In the genomic region with DNA sequence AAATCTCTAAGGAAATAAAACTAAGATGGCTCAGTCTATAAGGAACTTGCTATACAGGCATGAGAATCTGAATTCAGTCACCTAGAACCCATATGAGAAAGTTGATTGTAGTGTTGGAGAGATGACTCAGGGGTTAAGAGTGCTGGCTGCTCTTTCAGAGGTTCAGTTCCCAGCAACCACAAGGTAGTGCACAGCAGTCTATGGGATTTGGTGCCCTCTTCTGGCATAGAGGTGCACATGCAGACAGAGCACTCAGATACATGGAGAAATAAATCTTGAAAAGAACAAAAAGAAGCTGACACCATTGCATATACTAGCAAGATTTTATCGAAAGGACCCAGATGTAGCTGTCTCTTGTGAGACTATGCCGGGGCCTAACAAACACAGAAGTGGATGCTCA, we compare ENCODE assay signal across 11 mouse cellular contexts. TPM values are rescaled to one million over a fixed set of nuclear protein-coding genes. Genes with fewer than 3 reads are reported as not detected.
DNase-seq lines count a peak whose midpoint lies in the region; ATAC-seq and TF ChIP-seq lines count a peak whose summit lies in the region.
"Had no signal": no experiment of that assay in that cellular context is flagged by ENCODE, and none has a peak within 500 bp of the region (broad histone marks: within the 10 kb centered on the region; RNA-seq: fewer than 3 reads in every experiment).

No protein-coding gene starts in this region.

- H3K36me3 ChIP-seq in intestine, postnatal 0 days (ENCODE audit: control insufficient read depth, insufficient read depth), result peaks cover 20% of the 10 kb centered on the region; the same call in 1 of the 2 replicates
- peaks cover 22% of the 10 kb centered on the region for H3K36me3 ChIP-seq in intestine, embryonic 15.5 days
- no peaks in the 10 kb centered on the region; a peak in 1 of 4 replicates for H3K36me3 ChIP-seq in MEL (ENCODE audit: control insufficient read depth in 1 of 2, insufficient read depth in 2 of 2, low read length in 2 of 2)

- H3K9me3 ChIP-seq in intestine, postnatal 0 days (ENCODE audit: control insufficient read depth), result no peaks in the 10 kb centered on the region
- no peaks in the 10 kb centered on the region for H3K9me3 ChIP-seq in intestine, embryonic 15.5 days
- no peaks in the 10 kb centered on the region for H3K9me3 ChIP-seq in MEL (replicated peaks; ENCODE audit: insufficient read depth, low read length)
- H3K9me3 ChIP-seq: embryonic facial prominence, embryonic 15.5 days had no signal

- no peak for TF ChIP-seq EP300 in MEL (IDR thresholded peaks at IDR 0.05; ENCODE audit: low read depth in 1 of 2, low read length in 2 of 2)

- no peak overlapping the region for H3K9ac ChIP-seq in intestine, postnatal 0 days (ENCODE audit: low read depth, low read length)
- no peak overlapping the region for H3K9ac ChIP-seq in intestine, embryonic 15.5 days
- H3K9ac ChIP-seq in MEL (ENCODE audit: control insufficient read depth, low read depth, low read length, poor library complexity, severe bottlenecking), result no peak overlapping the region
- H3K9ac ChIP-seq: embryonic facial prominence, embryonic 15.5 days had no signal

- no peaks in the 10 kb centered on the region for H3K4me1 ChIP-seq in intestine, postnatal 0 days (replicated peaks; ENCODE audit: control insufficient read depth, insufficient read depth, low read length)
- H3K4me1 ChIP-seq in intestine, embryonic 15.5 days (replicated peaks), result no peaks in the 10 kb centered on the region
- H3K4me1 ChIP-seq in MEL (ENCODE audit: control insufficient read depth in 1 of 2, insufficient read depth in 2 of 2, low read length in 2 of 2), result no peaks in the 10 kb centered on the region; a peak in 1 of 4 replicates
- H3K4me1 ChIP-seq: embryonic facial prominence, embryonic 15.5 days had no signal

- no peaks in the 10 kb centered on the region for H3K27me3 ChIP-seq in intestine, postnatal 0 days (replicated peaks; ENCODE audit: control insufficient read depth, insufficient read depth, low read length)
- no peaks in the 10 kb centered on the region for H3K27me3 ChIP-seq in intestine, embryonic 15.5 days (replicated peaks)
- no peaks in the 10 kb centered on the region; a peak in 1 of 4 replicates for H3K27me3 ChIP-seq in MEL (ENCODE audit: control insufficient read depth in 1 of 2, insufficient read depth in 2 of 2, low read length in 2 of 2)
- H3K27me3 ChIP-seq: embryonic facial prominence, embryonic 15.5 days had no signal

- no peak overlapping the region for H3K4me2 ChIP-seq in intestine, postnatal 0 days (replicated peaks; ENCODE audit: low read depth)
- no peak overlapping the region for H3K4me2 ChIP-seq in intestine, embryonic 15.5 days (replicated peaks)
- H3K4me2 ChIP-seq: embryonic facial prominence, embryonic 15.5 days had no signal

- TF ChIP-seq POLR2A in MEL (IDR thresholded peaks at IDR 0.05; ENCODE audit: control insufficient read depth in 1 of 2, insufficient read depth in 1 of 2, low read depth in 1 of 2, low read length in 2 of 2, poor library complexity in 1 of 2), result no peak

- no peaks in the 10 kb centered on the region for H3K79me2 ChIP-seq in MEL (ENCODE audit: control insufficient read depth, insufficient read depth, low read length, poor library complexity)

- WGBS in intestine, postnatal 0 days, result 80% methylated on average over 2 of the region's 2 CpGs
- 74% methylated on average over 2 of the region's 2 CpGs for WGBS in intestine, embryonic 15.5 days

- TF ChIP-seq CTCF in intestine, postnatal 0 days (IDR thresholded peaks at IDR 0.05; ENCODE audit: low read depth), result peak; percentile 66
- peak; percentile 64 to 73 (median 70) for TF ChIP-seq CTCF in MEL (IDR thresholded peaks at IDR 0.05 in 2 of 3, conservative IDR thresholded peaks at IDR 0.05 in 1 of 3; ENCODE audit: control insufficient read depth in 1 of 3, insufficient read depth in 1 of 3, low read depth in 2 of 3, low read length in 3 of 3, poor library complexity in 1 of 3, severe bottlenecking in 1 of 3)

- no peak overlapping the region for H3K27ac ChIP-seq in intestine, postnatal 0 days (ENCODE audit: low read depth, low read length)
- H3K27ac ChIP-seq in intestine, embryonic 15.5 days, result no peak overlapping the region
- no peak overlapping the region for H3K27ac ChIP-seq in MEL (ENCODE audit: control insufficient read depth, low read depth, low read length)
- H3K27ac ChIP-seq: embryonic facial prominence, embryonic 15.5 days had no signal

- DNase-seq in 416B (ENCODE audit: low read depth) (peak; percentile 73), MEL (ENCODE audit: low read depth, low spot score) (peak; percentile 74)
- peak; percentile 66 for DNase-seq in induced T-regulatory cell, adult 2 months (ENCODE audit: low read depth)
- DNase-seq in urinary bladder, adult 2 months (ENCODE audit: low spot score), result no peak
- DNase-seq in layer of hippocampus, adult 11-12 months (ENCODE audit: low spot score), result no peak
- no peak for DNase-seq in adrenal gland, adult 2 months
- DNase-seq: right cerebral cortex, postnatal 25 days had no signal

- no peak for ATAC-seq in intestine, postnatal 0 days
- no peak for ATAC-seq in intestine, embryonic 15.5 days
- ATAC-seq: midbrain, embryonic 16.5 days had no signal

- TF ChIP-seq RAD21 in MEL (IDR thresholded peaks at IDR 0.05; ENCODE audit: low read depth, low read length), result peak; percentile 59

- no peak overlapping the region for H3K4me3 ChIP-seq in intestine, postnatal 0 days (ENCODE audit: low read depth, low read length)
- H3K4me3 ChIP-seq in intestine, embryonic 15.5 days (replicated peaks), result no peak overlapping the region
- H3K4me3 ChIP-seq in MEL (ENCODE audit: control insufficient read depth in 1 of 2, insufficient read depth in 1 of 2, low read depth in 2 of 2, low read length in 2 of 2), result no peak overlapping the region
- H3K4me3 ChIP-seq: embryonic facial prominence, embryonic 15.5 days had no signal

TF ChIP-seq in MEL, 35 proteins besides CTCF, POLR2A, EP300 and RAD21:
- peak; percentile 68 for TF ChIP-seq SMC3 (IDR thresholded peaks at IDR 0.05; ENCODE audit: low read depth, low read length)
- peak; percentile 50 for TF ChIP-seq ZC3H11A (IDR thresholded peaks at IDR 0.05; ENCODE audit: low read depth, low read length)
- TF ChIP-seq MXI1 (IDR thresholded peaks at IDR 0.05; ENCODE audit: low read depth, low read length), result no peak

RNA-seq across cellular contexts. Expression of gene Mrpl11, which starts 6.3 kb away (rescaled TPM):
- polyA plus RNA-seq in intestine, postnatal 0 days (2015; fragmentation: Nextera tagmentation; extraction: Ambion mirVana), result 73.7 and 78.1 TPM in 2 replicates
- 102 and 116 TPM in 2 replicates for polyA plus RNA-seq in intestine, embryonic 15.5 days (2015; fragmentation: Nextera tagmentation; extraction: Ambion mirVana)
- 98.5 and 108 TPM in 2 replicates for total RNA-seq in MEL (2012; rRNA removed)
- 100 to 1,000 TPM; 124 to 317 TPM for polyA plus RNA-seq in MEL (2012; ENCODE audit: insufficient read depth in 1 of 2, insufficient read length in 2 of 2, low read depth in 1 of 2, low replicate concordance in 2 of 2, missing spikeins in 1 of 2)
- 48.5 and 57.5 TPM in 2 replicates for polyA plus RNA-seq in urinary bladder, adult 2 months (2012; rRNA removed)
- 10 to 100 TPM; 43.1 to 60.6 TPM for total RNA-seq in adrenal gland, adult 2 months (2021)
- 16.3 and 19.7 TPM in 2 replicates for polyA plus RNA-seq in adrenal gland, adult 2 months (2012; rRNA removed)

RNA-seq across cellular contexts. Expression of gene Npas4, which starts 21.9 kb away (rescaled TPM):
- polyA plus RNA-seq in intestine, postnatal 0 days (2015; fragmentation: Nextera tagmentation; extraction: Ambion mirVana), result 0.09 and 0.12 TPM in 2 replicates
- 0.21 and 0.24 TPM in 2 replicates for polyA plus RNA-seq in intestine, embryonic 15.5 days (2015; fragmentation: Nextera tagmentation; extraction: Ambion mirVana)
- not detected in 2 replicates for total RNA-seq in MEL (2012; rRNA removed)
- polyA plus RNA-seq in MEL (2012; ENCODE audit: insufficient read depth in 1 of 2, insufficient read length in 2 of 2, low read depth in 1 of 2, low replicate concordance in 2 of 2, missing spikeins in 1 of 2), result not detected
- 5.7 and 7.4 TPM in 2 replicates for polyA plus RNA-seq in urinary bladder, adult 2 months (2012; rRNA removed)
- total RNA-seq in adrenal gland, adult 2 months (2021), result under 1 TPM; 0.43 to 0.55 TPM
- polyA plus RNA-seq in adrenal gland, adult 2 months (2012; rRNA removed), result 1.1 and 1.3 TPM in 2 replicates
- polyA plus RNA-seq: embryonic facial prominence, embryonic 15.5 days had no signal

RNA-seq across cellular contexts. Expression of gene Peli3, which starts 25.3 kb away (rescaled TPM):
- 0.46 and 0.89 TPM in 2 replicates for polyA plus RNA-seq in intestine, postnatal 0 days (2015; fragmentation: Nextera tagmentation; extraction: Ambion mirVana)
- polyA plus RNA-seq in intestine, embryonic 15.5 days (2015; fragmentation: Nextera tagmentation; extraction: Ambion mirVana), result 2.0 and 2.4 TPM in 2 replicates
- total RNA-seq in MEL (2012; rRNA removed), result 0.08 TPM in 1 of 2 replicates, not detected in the other
- under 1 TPM in 1 of 2 experiments, not detected in 1; 0.33 TPM for polyA plus RNA-seq in MEL (2012; ENCODE audit: insufficient read depth in 1 of 2, insufficient read length in 2 of 2, low read depth in 1 of 2, low replicate concordance in 2 of 2, missing spikeins in 1 of 2)
- polyA plus RNA-seq in urinary bladder, adult 2 months (2012; rRNA removed), result 3.8 and 5.5 TPM in 2 replicates
- 10 to 100 TPM in 1 of 2 experiments, 1 to 10 TPM in 1; 8.9 to 11.8 TPM for total RNA-seq in adrenal gland, adult 2 months (2021)
- polyA plus RNA-seq in adrenal gland, adult 2 months (2012; rRNA removed), result 15.4 and 16.5 TPM in 2 replicates

RNA-seq across cellular contexts. Expression of gene Dpp3, which starts 40.1 kb away (rescaled TPM):
- polyA plus RNA-seq in intestine, postnatal 0 days (2015; fragmentation: Nextera tagmentation; extraction: Ambion mirVana), result 59.2 and 60.0 TPM in 2 replicates
- polyA plus RNA-seq in intestine, embryonic 15.5 days (2015; fragmentation: Nextera tagmentation; extraction: Ambion mirVana), result 126 and 135 TPM in 2 replicates
- 58.7 and 59.4 TPM in 2 replicates for total RNA-seq in MEL (2012; rRNA removed)
- polyA plus RNA-seq in MEL (2012; ENCODE audit: insufficient read depth in 1 of 2, insufficient read length in 2 of 2, low read depth in 1 of 2, low replicate concordance in 2 of 2, missing spikeins in 1 of 2), result 10 to 100 TPM in 1 of 2 experiments, not detected in 1; 82.7 TPM
- 53.2 and 53.8 TPM in 2 replicates for polyA plus RNA-seq in urinary bladder, adult 2 months (2012; rRNA removed)
- total RNA-seq in adrenal gland, adult 2 months (2021), result 100 to 1,000 TPM in 1 of 2 experiments, 10 to 100 TPM in 1; 93.0 to 104 TPM
- polyA plus RNA-seq in adrenal gland, adult 2 months (2012; rRNA removed), result 259 and 313 TPM in 2 replicates

RNA-seq across cellular contexts. Expression of gene Slc29a2, which starts 55.4 kb away (rescaled TPM):
- polyA plus RNA-seq in intestine, postnatal 0 days (2015; fragmentation: Nextera tagmentation; extraction: Ambion mirVana), result 1.3 and 1.8 TPM in 2 replicates
- polyA plus RNA-seq in intestine, embryonic 15.5 days (2015; fragmentation: Nextera tagmentation; extraction: Ambion mirVana), result 4.6 and 4.9 TPM in 2 replicates
- 2.1 and 3.2 TPM in 2 replicates for total RNA-seq in MEL (2012; rRNA removed)
- 10 to 100 TPM in 1 of 2 experiments, not detected in 1; 10.9 TPM for polyA plus RNA-seq in MEL (2012; ENCODE audit: insufficient read depth in 1 of 2, insufficient read length in 2 of 2, low read depth in 1 of 2, low replicate concordance in 2 of 2, missing spikeins in 1 of 2)
- polyA plus RNA-seq in urinary bladder, adult 2 months (2012; rRNA removed), result 4.6 and 5.9 TPM in 2 replicates
- 1 to 10 TPM; 4.3 to 6.9 TPM for total RNA-seq in adrenal gland, adult 2 months (2021)
- polyA plus RNA-seq in adrenal gland, adult 2 months (2012; rRNA removed), result 12.6 and 13.4 TPM in 2 replicates

Comparison
In these comparisons a context has a peak if more than half of its experiments do, and no peak if none do; other contexts are left out.
1. DNase-seq: peak in 416B (single experiment), MEL (single experiment) and induced T-regulatory cell, adult 2 months (single experiment); none in urinary bladder, adult 2 months (single experiment), layer of hippocampus, adult 11-12 months (single experiment) and adrenal gland, adult 2 months (single experiment).